Mouse (Mus musculus) adrenal gland, postnatal 36 days (tissue): ENCODE measurements around the gene Gabrb1. TPM values are rescaled to one million over a fixed set of nuclear protein-coding genes. Genes with fewer than 3 reads are reported as not detected.

ENCODE experiments used
- DNase-seq, 2 experiments: peaks; one replicate each; pipeline ENCODE4 v3.0.0; 2021; ENCODE audit warnings: mixed read lengths in 1 of 2
- total RNA-seq, 2 experiments: library from RNA; stranded (reverse); gene quantifications; 2 replicates each; pipeline ENCODE4 v1.2.3; 2021

Gabrb1 gene
- total RNA-seq, 2 experiments from 2014 or later, result 0.26 to 0.56 TPM

DNA sequence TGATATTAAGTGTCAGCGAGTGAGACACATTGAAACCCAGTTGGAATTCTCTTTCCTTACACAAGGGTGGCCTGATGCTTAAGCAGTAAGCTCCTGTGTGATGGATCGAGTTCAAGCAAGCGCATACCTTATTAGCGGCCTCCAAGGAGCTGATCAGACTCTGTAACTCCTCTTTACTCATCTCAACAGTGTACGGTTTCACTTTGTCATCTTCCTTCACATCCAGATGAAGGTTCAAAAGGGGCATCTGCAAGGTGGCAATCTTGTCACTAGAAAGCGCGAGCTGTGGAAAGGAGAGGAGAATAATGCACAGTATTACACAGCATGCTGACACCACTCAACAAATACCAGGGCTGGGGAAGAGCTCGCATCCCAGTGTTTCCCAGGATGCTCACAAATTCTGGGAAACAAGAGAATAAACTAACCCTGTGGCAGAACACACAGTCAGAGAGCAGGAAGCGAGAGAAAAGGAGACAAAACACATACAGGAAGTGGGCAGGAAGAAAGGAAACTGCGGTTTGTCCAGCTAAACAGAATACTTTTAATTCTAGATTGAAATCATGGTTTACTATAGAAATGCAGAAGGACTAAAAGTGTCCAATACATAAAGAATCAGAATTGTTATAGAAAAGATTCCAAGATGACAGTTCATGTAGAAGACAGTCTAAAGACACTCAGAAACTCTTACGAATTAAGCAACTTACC, 503.0 kb downstream of the Gabrb1 start:
- DNase-seq, result no peak

DNA sequence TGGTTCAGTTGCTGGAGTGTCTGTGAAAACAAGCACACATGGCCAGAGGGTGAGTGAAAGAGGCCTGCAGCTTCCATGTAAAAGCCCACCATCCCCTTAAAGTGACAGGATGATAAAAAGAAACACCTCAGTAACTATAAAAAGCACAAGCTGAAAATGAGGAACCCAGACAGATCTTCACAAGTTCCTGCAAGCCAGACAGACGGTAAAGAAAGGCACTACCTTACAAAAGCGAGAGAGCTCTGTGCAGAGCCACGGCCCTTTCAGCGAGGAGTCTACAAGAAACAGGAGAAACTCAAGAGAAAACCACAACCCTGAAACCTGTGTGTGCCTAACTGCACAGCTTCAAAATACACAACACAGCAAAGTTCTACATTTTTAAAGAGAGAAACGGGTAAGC, 504.9 kb downstream of the Gabrb1 start:
- DNase-seq, result no peak

DNA sequence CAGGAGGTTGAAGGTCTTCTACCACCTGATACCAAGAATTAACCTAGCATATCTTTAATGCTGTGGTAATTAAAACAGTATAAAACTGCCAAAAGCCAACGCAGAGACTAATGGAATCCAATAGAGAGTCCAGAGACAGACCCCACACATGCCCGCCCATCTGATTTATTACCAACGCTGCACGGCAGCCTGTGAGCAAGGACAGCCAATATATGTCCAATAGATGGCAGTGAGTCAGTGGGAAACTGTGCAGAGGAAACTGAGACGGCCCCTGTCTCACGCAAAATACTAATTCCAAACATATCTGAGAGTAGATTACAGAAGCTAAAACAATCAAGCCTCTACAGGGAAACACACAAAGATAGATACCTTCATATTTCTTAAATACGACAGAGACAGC, 506.5 kb downstream of the Gabrb1 start:
- DNase-seq, result no peak

DNA sequence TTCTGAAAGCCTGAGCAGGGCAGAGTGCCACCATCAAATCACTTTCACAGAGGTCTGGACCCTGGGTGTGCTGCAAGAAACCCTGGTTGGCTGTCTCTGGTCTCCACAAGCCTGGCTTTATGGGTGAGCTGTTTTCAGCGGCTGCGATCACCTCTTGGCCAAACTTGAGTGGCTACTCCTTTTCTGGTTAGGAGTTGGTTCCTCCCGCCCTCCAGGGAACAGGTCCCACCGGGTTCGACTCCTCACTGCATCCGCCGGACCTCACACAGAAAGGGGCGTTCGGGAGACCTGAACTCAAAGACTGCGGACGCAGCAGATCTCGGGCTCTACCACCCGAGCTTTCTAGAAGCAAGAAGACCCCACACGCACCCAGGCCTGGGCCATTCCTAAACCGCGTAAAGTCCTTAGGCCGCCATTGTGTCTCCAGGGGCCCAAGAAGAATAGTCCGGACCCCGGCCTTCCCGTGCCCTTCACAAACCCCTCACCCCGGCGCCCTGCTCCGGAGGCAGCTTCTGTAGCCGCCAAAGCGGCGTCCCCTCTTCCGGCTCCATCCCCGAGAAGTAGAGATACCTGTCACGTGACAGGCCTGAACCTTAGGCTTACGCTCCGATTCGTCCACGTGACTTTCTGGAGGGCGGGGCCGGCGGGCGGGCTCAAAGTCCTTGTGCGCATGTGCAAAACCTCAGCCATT, 509.8 kb downstream of the Gabrb1 start, which contains the start of gene Commd8:
TSS of gene Commd8 (minus strand) at position 596 of the 691 bp plus-strand sequence.
- peak; percentile 94 to 95 for DNase-seq

DNA sequence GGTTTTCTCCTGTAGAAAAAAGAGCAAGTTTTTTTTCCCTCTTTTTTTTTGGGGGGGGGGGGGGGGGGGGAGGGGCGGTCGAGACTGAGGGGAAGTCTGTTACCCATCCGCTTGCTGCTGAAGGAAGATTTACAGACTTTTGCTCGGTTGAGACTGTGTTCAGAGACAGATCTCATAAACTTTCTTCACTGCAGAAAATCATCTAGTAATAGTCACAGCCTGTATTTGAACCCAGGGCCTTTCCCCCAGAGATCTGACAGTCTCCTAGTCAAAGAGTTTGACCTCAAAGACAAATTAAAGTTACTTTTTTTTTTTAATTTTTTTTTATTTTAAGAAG, 510.3 kb downstream of the Gabrb1 start:
- DNase-seq, result no peak

DNA sequence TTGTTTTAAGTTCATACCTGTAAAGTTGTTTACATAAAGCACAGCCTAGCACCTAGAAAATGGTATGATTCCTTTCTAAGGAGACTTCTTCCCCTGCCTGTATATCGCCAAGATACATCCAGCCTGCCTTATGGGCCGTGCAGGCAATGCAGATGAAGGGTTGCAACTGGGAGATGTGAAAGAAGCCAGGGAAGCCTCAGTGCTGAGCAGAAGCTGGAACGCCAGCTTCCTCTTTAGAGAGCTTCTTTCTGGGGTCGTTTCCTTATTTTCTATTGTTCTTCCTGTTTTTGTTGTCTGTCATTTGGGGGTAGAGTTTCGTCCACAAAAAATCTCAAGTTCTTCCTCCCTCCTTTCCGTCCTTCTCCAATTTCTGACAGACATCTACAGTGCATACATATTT, 512.2 kb downstream of the Gabrb1 start:
- DNase-seq, result no peak

DNA sequence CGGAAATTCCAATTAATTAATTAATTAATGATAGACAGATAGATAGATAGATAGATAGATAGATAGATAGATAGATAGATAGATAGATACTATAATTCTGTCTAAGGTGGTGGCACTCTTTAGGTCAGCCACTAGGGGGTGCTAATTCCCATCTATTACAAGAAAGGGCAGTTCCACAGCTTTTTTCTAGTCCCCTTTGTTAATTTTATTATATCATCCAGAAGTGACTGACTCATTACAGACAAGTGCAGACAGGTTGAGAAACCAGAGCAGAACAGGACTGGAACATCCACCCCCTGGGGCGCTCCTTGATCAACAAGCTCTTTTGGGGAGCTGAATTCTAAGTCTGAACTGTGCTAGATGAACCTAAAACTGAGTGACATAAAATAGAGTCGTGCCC, 514.8 kb downstream of the Gabrb1 start:
- DNase-seq, result peak; percentile 11 to 79

DNA sequence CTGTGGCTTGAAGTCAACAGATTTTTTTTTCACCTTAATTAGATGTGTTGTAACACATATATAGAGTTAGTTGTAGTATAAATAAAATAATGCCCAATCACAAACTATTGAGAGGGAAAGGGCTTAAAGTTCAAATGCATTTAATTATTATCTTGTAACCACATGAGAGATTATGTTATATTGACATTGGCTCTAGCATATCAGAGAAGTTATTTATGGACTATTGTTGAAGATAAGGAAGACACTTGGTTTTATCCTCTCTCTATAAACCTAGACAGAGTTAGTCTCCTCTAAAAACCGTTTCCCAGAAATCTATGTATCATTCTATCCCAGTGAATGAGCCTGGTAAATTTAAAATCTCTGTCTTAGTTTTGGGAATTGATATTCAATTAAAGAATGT, 515.6 kb downstream of the Gabrb1 start:
- DNase-seq, result no peak

DNA sequence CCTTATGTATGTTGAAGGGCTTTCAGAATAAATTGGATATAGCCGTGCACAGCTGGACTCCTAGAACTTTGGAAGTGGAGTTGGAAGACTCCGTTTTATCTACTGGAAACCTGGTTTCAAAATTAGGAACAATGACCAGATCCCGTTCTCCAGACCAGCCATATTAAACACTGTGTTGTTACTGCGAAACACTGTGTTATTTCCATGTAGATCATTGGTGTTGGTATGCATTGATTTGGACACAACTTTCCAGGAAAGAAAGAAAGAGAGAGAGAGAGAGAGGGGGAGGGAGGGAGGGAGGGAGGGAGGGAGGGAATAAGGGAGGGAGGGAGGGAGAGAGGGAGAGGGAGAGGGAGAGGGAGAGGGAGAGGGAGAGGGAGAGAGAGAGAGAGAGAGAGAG, 517.1 kb downstream of the Gabrb1 start:
- no peak for DNase-seq

DNA sequence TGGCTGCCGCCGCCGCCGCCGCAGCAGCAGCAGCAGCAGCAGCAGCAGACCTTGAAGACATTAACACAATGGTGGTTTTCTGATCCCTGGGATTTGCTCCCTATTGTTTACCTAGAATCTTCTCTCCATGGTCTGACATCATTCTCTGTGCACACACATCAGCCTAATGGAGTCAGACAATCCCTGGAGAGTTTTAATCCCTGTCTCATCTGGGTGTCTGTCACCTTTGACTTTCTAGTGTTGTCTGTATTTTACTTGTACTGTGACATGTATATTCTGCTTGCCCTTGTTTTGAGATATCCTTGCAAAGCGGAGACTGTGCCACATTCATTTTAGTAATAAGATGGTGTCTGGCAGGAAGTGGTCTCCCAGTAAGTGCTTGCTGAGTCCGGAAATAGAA, 517.6 kb downstream of the Gabrb1 start:
- no peak for DNase-seq

DNA sequence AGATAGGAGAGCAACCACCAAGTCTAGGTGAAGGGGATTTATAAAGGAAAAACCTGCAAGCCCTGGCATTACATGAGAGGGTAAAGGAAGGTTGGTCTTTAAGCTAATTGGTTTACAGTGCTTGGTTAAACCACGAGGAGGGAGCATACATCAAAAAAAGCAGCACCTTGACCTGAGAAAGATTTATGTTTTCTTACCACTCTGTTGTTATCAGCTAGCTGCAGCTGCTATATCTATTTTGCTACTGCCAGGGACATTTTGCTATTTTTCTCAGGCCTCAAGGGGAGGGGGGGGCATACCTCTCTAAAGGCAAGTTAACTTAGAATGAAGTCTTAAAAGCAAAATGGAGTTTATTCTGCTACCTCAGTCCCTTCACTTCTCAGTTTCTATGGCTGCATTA, 523.3 kb downstream of the Gabrb1 start:
- no peak for DNase-seq

DNA sequence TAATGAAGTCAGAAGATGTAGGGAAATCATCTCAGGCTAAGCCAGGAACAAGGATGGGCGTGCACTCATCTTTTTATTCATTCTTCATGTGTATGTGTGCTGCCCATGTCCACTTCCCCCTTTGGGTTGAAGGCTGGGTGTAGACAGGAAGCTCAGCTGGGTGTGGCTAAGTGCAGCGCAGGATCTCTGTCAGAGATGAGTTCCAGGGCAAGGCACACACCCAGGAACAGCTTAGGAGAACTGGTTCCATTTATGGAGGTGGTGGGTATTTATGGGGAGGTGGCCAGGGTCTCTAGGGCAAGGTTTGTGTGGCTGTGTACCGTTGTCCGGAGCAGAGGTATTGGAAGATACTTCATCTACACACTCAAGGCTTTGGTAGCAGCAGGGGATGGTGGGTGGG, 524.9 kb downstream of the Gabrb1 start:
- DNase-seq, result peak; percentile 15 to 23

DNA sequence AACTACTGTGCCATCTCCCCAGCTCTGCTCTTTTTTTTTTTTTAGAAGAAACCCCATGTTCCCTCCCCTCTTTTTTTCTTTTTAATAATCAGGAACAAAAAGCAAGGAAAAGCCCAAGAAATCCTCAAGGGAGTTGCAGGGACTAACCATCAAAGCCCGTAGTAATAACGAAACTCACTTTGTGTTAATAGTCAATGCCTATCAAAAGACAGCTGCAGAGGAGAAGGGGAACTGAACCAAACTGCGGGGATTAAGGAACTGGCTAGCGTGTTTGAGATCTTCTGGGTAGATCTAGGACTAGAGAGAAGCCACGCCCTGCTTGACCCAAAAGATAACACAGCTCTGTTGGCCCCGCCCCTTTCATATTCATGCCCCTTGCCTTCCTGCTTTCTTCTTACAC, 526.0 kb downstream of the Gabrb1 start:
- DNase-seq, result peak in 1 of 2 experiments; percentile 25

DNA sequence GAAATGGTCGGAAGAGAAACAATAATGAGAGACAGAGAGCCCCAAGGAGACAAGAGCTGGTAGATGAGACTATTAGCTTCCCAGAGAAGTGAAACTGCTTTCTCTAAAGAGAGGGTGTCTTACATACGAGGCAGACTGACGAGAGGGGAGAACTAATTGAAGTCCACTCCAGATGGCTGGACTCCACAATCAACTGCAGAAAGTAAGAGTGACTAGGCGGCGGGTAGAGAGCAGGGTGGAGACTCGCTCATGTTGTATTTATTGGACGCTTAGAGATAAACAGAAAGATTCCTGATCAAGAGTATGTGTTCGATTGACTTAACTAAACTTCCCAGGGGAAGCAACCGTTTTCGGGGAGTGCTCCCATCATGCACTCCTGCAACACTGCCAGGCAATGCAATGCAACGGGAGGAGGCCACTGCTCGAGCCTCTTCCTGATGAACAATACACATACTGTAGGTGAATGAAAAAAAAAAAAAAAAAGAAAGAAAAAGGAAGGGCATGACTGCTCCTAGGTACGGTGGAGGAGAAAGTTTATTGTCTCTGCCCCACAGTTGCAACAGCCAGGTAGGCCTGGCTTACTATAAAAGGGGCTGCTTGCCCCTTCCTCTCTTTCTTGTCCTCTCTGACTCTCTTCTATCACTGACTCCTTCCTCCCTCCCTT, 526.7 kb downstream of the Gabrb1 start:
- DNase-seq, result no peak

DNA sequence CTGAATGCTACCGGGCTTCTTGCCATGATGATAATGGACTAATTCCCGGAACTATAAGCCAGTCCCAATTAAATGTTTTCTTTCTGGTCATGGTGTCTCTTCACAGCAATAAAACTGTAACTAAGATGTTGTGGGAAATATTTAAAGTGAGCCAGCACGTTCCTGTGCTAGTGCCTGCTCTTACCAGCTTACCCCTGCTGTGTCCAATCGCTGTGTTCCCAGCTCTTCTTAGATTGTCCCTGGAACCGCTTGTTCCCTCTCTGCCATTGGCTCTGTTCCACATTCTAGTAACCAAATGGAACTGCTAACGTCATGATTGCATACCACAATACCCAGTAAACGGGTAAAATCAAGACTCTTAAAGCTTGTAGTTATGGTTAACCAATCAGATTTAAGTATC, 533.2 kb downstream of the Gabrb1 start:
- no peak for DNase-seq

DNA sequence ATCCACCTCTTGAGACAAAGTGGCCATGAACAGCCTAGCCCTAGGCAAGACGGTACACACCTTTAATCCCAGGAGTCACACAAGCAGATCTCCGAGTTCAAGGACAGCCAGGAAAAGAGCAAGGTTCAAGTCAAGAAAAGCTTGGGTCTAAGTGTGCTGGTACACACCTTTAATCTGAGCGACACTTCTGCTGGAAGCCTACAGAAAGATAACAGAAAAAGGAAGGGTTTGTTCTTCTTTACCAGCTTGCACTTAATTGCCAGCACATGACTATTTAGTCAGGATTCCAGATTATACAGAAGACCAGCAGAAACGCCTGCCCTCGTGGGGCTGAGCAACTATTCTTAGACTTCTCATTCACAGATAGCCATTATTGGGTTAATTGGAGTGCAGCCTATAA, 534.0 kb downstream of the Gabrb1 start:
- no peak for DNase-seq

DNA sequence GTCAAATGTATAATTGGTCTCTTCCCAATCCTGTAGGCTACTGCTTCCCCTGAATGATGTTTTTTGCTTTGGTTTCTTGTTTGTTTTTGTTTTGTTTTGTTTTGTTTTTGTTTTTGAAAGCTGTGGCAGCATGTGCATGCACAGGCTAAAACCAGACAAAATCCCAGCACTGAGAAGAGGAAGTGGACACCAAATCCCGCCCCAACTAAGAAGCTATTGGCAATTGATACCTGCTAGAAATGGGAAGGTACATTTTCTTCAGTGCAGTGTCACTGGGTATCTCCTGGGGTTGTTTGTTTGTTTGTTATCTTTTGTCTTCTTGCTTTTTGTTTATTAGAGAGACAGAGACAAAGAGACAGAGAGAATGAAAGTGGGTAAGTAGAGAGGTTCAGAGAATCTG, 537.5 kb downstream of the Gabrb1 start:
- no peak for DNase-seq

Other genes with a start within 250 kb of the Gabrb1 start
- not detected for gene Cox7b2, start 109.9 kb upstream of the Gabrb1 start, total RNA-seq
- gene Gabra4, start 195 bp downstream of the Gabrb1 start, total RNA-seq, result under 1 TPM; 0.10 to 0.13 TPM